Mouse (Mus musculus): ENCODE data around the gene Aacs. TPM values are rescaled to one million over a fixed set of nuclear protein-coding genes. Genes with fewer than 3 reads are reported as not detected.
A peak's percentile ranks its signal among the peaks of the same experiment; 100 is the strongest.
"Not testable (repeated sequence)": the region's sequence is repeated elsewhere in the genome, so short reads cannot be mapped to it uniquely, and the experiment has no call there.

The Aacs gene
- polyA plus RNA-seq, 1 experiment from 2014 or later = 6.2 TPM

DNA sequence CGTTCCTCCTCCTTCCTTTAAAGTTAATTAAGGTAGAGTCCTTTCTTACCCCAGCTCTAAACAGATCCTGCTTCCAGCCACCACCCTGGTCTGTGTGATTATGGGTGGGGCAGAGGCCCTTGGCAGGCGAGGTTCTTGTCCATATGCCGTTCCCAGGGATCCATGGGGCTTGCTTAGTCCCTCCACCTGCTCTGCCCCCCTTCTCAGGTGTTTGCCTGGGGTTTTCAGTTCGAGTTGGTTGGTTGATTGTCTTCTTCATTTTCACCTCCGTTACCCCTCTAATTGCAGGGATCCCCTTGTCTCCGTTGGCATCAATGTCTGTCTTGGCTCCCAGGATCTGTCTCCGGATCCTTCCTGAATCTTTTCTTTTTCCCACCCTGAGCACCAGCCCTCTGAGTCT, 1.2 kb downstream of the Aacs start:
- H3K36me3 ChIP-seq (ENCODE audit: inconsistent target) = no peaks in the 10 kb centered on the region
- H3K79me2 ChIP-seq (ENCODE audit: inconsistent target) = peaks cover 59% of the 10 kb centered on the region
- H3K27ac ChIP-seq = peak overlapping the region; percentile 71
- peak overlapping the region; percentile 94 for H3K4me3 ChIP-seq (ENCODE audit: inconsistent target)
- 83% methylated on average over 7 of the region's 7 CpGs for WGBS (ENCODE audit: missing documents)

DNA sequence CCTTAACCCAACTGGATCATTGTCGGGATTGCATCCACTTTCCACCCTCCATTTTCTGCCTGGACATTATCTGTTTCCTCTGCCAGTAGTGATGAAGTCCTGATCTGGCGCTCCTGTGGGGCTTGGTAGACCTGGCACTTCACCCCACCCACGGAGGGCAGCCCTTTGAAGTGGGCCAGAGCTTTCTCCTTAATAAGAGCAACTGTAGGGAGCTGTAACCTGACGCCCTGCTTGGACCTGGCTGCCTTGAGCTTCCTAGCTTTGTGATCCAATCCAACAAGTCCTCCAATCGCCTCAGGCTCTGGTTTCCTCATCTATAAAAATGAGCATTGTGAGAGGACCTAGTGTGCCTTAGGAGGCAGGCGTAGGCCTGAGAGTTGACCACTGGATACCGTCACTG, 1.9 kb downstream of the Aacs start:
- WGBS (ENCODE audit: missing documents) = 91% methylated on average over 6 of the region's 7 CpGs
- no peaks in the 10 kb centered on the region for H3K36me3 ChIP-seq (ENCODE audit: inconsistent target)

GRCm38 (mm10) chr5:125478037-125478436, 2.4 kb downstream of the Aacs start:
- Histone ChIP-seq H3K4me3 (ENCODE audit: inconsistent target) (no peak overlapping the region), H3K79me2 (ENCODE audit: inconsistent target) (peaks cover 70% of the 10 kb centered on the region), H3K27ac (no peak overlapping the region), H3K36me3 (ENCODE audit: inconsistent target) (no peaks in the 10 kb centered on the region)
- WGBS (ENCODE audit: missing documents) = 72% methylated on average over 7 of the region's 7 CpGs

More for the DNA sequence above, 1.9 kb downstream of the Aacs start:
- Histone ChIP-seq H3K4me3 (ENCODE audit: inconsistent target) (no peak overlapping the region; the same call in 1 of the 2 replicates), H3K79me2 (ENCODE audit: inconsistent target) (peaks cover 66% of the 10 kb centered on the region), H3K27ac (no peak overlapping the region)

- no peaks in the 10 kb centered on the region for H3K36me3 ChIP-seq (ENCODE audit: inconsistent target)
- no peak overlapping the region for H3K4me3 ChIP-seq (ENCODE audit: inconsistent target)
- peaks cover 70% of the 10 kb centered on the region for H3K79me2 ChIP-seq (ENCODE audit: inconsistent target)
- 97% methylated on average over 3 of the region's 3 CpGs for WGBS (ENCODE audit: missing documents)
- H3K27ac ChIP-seq = no peak overlapping the region
Measured at GRCm38 (mm10) chr5:125479376-125479775, 3.8 kb downstream of the Aacs start.

DNA sequence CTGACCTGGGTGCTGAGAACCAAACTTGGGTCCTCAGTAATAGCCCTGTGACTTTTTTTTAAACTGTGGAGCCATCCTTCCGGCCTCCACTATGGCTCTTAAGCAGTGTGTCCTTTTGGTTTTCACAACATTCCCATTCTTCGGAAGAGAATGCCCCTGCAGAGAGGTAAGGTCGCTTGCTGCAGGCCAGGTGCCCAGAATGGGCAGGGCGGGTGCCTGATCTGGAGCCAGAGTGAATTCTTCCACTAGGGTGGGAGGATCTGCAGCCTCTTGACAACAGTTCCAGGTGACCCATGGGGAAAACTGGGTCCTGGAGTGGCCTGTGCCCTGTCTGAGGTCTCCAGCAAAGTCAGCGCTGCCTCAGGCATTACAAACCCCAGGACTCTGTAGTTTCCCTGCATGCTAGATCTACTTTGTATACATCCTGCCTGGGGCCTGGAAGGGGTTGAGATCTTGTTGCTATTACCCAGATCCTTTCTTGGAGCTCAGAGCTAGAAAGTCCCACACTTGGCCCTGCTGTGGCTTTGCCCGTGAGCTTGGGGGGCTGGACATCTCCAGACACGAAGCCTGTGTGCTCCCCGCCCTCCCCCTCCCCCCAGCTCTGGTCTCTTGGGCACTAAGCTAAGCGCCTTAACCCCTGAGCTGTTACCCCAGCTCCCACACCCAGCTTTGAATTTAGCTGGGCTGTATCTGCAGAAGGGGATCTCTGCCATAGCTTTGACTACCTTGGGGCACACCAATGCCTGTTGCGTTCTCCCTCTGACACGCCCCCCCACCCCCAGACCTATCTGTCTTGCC, 5.0 kb downstream of the Aacs start:
- Histone ChIP-seq H3K36me3 (ENCODE audit: inconsistent target) (no peaks in the 10 kb centered on the region), H3K27ac (no peak overlapping the region), H3K79me2 (ENCODE audit: inconsistent target) (peaks cover 70% of the 10 kb centered on the region), H3K4me3 (ENCODE audit: inconsistent target) (no peak overlapping the region)
- 94% methylated on average over 10 of the region's 11 CpGs for WGBS (ENCODE audit: missing documents)

- 53% methylated on average over 7 of the region's 7 CpGs for WGBS (ENCODE audit: missing documents)
- peaks cover 55% of the 10 kb centered on the region for H3K79me2 ChIP-seq (ENCODE audit: inconsistent target)
- H3K27ac ChIP-seq = no peak overlapping the region
- H3K4me3 ChIP-seq (ENCODE audit: inconsistent target) = no peak overlapping the region
- peaks cover 7% of the 10 kb centered on the region; the same call in 1 of the 2 replicates for H3K36me3 ChIP-seq (ENCODE audit: inconsistent target)
Measured at GRCm38 (mm10) chr5:125482474-125482873, 6.9 kb downstream of the Aacs start.

DNA sequence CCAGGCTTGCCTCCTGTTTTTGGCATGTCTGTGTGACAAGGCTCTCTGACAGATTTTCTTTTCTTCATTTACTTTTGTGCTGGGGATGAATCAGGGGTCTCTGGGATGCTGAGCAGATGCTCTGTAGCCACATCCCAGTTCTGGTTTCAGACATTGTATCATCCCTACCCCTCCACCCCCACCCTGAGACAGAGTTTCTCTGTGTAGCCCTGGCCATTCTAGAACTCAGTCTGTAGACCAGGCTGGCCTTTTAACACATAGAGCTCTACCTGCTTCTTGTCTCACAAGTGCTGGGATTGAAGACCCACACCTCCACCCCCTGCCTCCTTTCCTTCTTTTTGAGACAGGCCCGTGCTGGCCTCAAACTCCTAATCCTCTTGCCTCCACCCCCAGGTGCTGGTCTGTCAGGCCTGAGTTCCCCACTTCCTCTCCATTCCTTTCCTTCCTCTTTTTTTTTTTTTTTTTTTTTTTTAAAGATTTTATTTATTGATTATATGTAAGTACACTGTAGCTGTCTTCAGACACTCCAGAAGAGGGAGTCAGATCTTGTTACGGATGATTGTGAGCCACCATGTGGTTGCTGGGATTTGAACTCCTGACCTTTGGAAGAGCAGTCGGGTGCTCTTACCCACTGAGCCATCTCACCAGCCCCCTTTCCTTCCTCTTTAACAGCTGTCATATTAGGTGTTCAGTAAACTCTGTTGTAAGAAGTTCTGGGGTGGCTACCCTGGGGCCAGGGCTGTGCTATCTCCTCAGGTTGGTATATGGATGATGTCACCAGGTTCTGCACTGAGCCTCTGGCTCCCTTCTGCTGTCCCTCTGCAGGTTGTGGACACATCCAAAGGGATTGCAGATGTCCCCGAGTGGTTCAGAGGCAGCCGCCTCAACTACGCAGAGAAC, 8.3 kb downstream of the Aacs start:
- Histone ChIP-seq H3K79me2 (ENCODE audit: inconsistent target) (peaks cover 40% of the 10 kb centered on the region), H3K36me3 (ENCODE audit: inconsistent target) (peaks cover 12% of the 10 kb centered on the region), H3K4me3 (ENCODE audit: inconsistent target) (no peak overlapping the region), H3K27ac (peak overlapping the region; percentile 13)
- 56% methylated on average over 5 of the region's 6 CpGs for WGBS (ENCODE audit: missing documents)

GRCm38 (mm10) chr5:125485031-125485778, 9.6 kb downstream of the Aacs start:
- H3K4me3 ChIP-seq (ENCODE audit: inconsistent target) = no peak overlapping the region
- H3K36me3 ChIP-seq (ENCODE audit: inconsistent target) = peaks cover 12% of the 10 kb centered on the region
- 89% methylated on average over 4 of the region's 4 CpGs for WGBS (ENCODE audit: missing documents)
- H3K79me2 ChIP-seq (ENCODE audit: inconsistent target) = peaks cover 27% of the 10 kb centered on the region
- H3K27ac ChIP-seq = no peak overlapping the region

GRCm38 (mm10) chr5:125486088-125486487, 10.5 kb downstream of the Aacs start:
- Histone ChIP-seq H3K36me3 (ENCODE audit: inconsistent target) (peaks cover 18% of the 10 kb centered on the region), H3K4me3 (ENCODE audit: inconsistent target) (no peak overlapping the region), H3K79me2 (ENCODE audit: inconsistent target) (peaks cover 18% of the 10 kb centered on the region), H3K27ac (no peak overlapping the region)
- WGBS (ENCODE audit: missing documents) = no CpG with 5 or more reads among the region's 1 CpGs

DNA sequence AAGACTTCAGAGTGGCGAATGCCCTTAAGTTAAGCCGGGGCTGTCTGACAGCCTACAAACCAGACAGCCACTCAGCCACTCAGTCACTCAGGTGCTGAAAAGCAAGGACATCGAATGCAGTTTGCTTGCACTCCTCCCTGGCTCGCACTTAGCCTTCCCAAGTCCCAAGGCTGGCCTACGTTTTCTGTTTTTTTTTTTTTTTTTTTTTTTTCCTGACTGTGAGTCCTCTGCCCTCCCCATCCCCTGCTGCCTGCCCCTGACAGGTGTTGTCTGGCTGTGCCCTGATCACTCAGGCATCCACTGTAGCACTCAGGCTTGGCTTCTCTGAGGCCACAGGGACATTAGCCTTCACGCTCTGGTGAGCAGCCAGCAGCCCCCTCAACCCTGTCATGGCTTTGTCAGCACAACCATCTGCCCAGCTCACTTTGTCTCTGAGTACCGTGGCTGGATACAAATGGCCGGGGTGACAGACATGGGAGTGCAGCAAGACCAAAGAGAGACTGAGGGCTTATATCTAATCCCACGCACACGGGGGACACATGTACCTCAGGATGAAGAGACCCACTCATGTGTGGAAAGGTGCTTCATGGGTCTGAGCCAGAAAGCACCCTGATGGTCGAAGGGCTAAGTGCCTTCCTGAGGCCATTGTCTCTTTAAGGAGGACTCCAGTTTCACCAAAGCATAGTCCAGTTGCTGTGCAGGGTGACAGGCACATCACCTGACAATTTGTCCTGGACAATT, 11.9 kb downstream of the Aacs start:
- WGBS (ENCODE audit: missing documents) = 96% methylated on average over 11 of the region's 11 CpGs
- no peak overlapping the region for H3K27ac ChIP-seq
- peaks cover 23% of the 10 kb centered on the region for H3K36me3 ChIP-seq (ENCODE audit: inconsistent target)

GRCm38 (mm10) chr5:125488116-125488455, 12.5 kb downstream of the Aacs start:
- no peak overlapping the region for H3K4me3 ChIP-seq (ENCODE audit: inconsistent target)
- peaks cover 27% of the 10 kb centered on the region for H3K36me3 ChIP-seq (ENCODE audit: inconsistent target)
- H3K27ac ChIP-seq = no peak overlapping the region
- H3K79me2 ChIP-seq (ENCODE audit: inconsistent target) = no peaks in the 10 kb centered on the region
- 69% methylated on average over 4 of the region's 4 CpGs for WGBS (ENCODE audit: missing documents)

More for the DNA sequence above, 11.9 kb downstream of the Aacs start:
- no peak overlapping the region for H3K4me3 ChIP-seq (ENCODE audit: inconsistent target)
- peaks cover 4% of the 10 kb centered on the region; the same call in 1 of the 2 replicates for H3K79me2 ChIP-seq (ENCODE audit: inconsistent target)

- not testable (repeated sequence) for H3K27ac ChIP-seq
- peaks cover 27% of the 10 kb centered on the region for H3K36me3 ChIP-seq (ENCODE audit: inconsistent target)
- WGBS (ENCODE audit: missing documents) = 89% methylated on average over 3 of the region's 5 CpGs
Measured at GRCm38 (mm10) chr5:125488953-125489352, 13.3 kb downstream of the Aacs start.

GRCm38 (mm10) chr5:125491107-125491506, 15.5 kb downstream of the Aacs start:
- Histone ChIP-seq H3K4me3 (ENCODE audit: inconsistent target) (no peak overlapping the region), H3K27ac (no peak overlapping the region), H3K79me2 (ENCODE audit: inconsistent target) (no peaks in the 10 kb centered on the region), H3K36me3 (ENCODE audit: inconsistent target) (peaks cover 27% of the 10 kb centered on the region)
- 97% methylated on average over 10 of the region's 10 CpGs for WGBS (ENCODE audit: missing documents)

More at GRCm38 (mm10) chr5:125488953-125489352, 13.3 kb downstream of the Aacs start:
- H3K4me3 ChIP-seq (ENCODE audit: inconsistent target); H3K79me2 ChIP-seq (ENCODE audit: inconsistent target): not testable (repeated sequence)

Measured in macrophage (primary cell).